Mouse (Mus musculus) left cerebral cortex, adult 18-20 months (tissue): ENCODE results near the gene Snrnp27. TPM values are rescaled to one million over a fixed set of nuclear protein-coding genes. Genes with fewer than 3 reads are reported as not detected.

Experiments used
- DNase-seq, 2 experiments: peaks; one replicate each; pipeline ENCODE4 v3.0.0; 2021 to 2022; ENCODE audit warnings: low spot score in 2 of 2, mixed read lengths in 1 of 2
- total RNA-seq, 2 experiments: library from RNA; stranded (reverse); gene quantifications; 2 replicates each; pipeline ENCODE4 v1.2.3; 2021

The Snrnp27 gene
- total RNA-seq, 2 experiments from 2014 or later = 56.8 to 62.2 TPM

DNA sequence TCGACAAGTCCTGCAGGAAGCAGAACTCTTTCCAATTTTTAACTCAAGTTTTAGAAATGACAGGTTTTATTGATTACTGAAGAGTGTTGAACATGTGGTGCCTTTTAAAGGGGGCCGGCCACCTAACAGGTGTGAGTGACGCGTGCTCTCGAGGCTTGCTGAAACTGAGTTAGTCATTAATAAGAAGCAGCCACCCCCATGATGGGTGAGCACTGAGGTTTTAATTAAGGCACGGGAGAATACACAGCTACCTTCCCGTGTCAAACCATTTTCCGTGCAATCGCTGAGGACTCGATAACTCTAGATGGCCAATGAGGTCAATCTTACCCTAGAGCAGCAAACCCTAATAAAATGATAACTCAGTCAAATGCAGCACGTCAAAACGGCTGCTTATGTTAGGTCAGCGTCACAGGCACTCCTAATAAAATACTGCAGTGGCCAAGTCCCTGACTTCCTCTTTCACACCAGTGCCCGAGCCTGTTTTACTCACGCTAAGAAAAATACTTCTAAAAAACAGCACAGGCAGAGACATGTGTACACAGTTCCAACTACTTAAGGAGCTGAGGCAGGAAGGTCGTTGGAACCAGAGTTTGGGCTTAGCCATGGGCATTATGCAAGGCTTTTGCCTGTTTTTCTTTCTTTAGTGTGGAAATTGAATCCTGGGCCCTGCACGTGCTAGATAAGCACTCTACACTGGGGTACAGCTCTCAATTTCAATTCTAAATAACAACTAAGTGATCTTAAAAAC, 18.6 kb downstream of the Snrnp27 start:
- no peak for DNase-seq

DNA sequence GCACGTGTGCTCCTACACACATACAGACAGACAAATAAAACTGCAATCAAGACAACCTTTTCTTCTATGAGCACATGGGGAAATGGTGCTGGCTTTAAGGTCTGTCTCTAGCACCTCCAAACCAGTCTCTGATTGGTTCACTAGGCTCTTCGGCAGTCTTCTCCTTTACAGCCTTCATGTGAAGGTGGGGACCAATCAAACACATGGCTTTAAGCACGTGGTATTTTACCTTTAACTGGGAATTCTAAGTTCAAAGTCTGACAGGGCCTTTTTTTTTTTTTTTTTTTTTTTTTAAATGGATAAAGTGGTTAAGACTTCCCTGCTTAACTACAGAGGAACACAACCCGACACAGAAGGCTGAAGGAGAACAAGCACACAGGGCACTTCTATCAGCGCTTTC, 19.2 kb downstream of the Snrnp27 start:
- DNase-seq = no peak

GRCm38 (mm10) chr6:86660161-86660877, 24.0 kb downstream of the Snrnp27 start:
- DNase-seq = no peak

- no peak for DNase-seq
Observed at GRCm38 (mm10) chr6:86658501-86658900, 25.8 kb downstream of the Snrnp27 start.

DNA sequence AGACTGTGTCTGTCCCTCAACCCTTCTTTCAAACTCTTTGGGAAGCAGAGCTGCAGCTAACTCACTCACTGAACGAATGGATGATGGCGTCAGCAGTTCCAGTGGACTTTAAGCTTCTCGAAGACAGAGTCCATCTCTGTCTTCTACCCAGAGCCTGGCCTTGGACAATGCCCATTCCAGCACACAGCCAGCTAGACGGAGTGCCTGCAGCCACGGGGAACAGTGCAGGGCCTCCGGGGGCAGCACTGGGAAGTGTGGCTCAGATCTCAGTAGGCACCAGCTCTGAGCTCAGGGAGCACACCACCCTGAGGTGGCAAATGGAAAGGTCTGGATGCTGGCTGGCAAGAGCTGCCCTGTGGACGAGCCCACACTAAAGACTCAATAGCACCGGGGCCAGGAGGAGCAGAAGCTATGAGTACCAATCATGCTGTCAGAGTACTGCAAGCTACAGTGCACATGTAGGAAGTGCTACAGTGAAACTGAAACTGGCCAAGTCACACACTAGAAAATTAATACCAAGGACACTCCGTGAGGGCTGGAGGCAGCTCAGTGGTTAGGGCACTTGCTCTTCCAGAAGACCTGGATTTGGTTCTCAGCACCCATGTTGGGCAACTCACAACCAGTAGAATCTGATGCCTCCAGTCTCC, 29.9 kb downstream of the Snrnp27 start:
- no peak for DNase-seq

DNA sequence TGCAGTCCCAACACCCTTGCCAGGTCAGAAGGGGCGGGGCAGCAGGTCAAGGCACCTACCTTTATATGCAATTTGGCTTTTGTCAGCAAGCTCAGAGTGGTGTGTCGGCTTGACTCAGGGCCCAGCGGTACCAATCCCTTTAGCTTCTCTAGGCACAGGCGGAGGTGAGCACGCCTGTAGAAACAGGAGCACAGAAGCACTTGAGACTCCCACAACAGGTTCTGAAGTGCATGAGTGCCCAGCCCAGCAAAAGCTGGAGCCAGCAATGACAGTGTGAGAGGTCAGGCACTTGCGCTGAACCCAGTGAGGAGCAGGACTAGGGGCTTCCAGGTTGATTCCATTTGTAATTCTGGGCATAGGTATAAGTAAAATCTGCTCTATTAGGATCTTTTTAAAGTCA, 31.3 kb downstream of the Snrnp27 start:
- DNase-seq = no peak

DNA sequence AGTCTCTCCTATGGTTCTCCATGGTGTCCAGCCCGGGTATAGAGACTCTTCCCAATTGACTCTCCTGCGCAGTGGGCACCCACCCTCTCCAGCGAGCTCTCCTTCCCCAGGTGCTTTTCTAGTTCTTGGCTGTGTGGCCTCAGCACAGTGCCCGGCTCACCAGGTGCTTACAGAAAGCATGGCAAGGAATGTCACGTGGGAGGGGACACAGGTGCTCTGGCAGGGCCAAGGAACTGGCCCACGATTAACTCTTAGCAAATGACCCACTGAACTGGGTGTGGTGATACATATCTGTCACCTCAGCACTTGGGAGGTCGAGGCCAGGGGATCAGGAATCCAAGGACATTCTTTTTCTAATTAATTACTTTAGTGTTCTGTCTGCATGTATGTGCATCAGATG, 38.2 kb downstream of the Snrnp27 start:
- DNase-seq = no peak

GRCm38 (mm10) chr6:86645551-86645950, 38.8 kb downstream of the Snrnp27 start:
- no peak for DNase-seq

GRCm38 (mm10) chr6:86644775-86645400, 39.4 kb downstream of the Snrnp27 start:
- no peak for DNase-seq

- DNase-seq = no peak
Observed at GRCm38 (mm10) chr6:86641716-86642115, 42.6 kb downstream of the Snrnp27 start.

GRCm38 (mm10) chr6:86640776-86641175, 43.5 kb downstream of the Snrnp27 start:
- DNase-seq = no peak

- no peak for DNase-seq
Observed at GRCm38 (mm10) chr6:86640161-86640560, 44.2 kb downstream of the Snrnp27 start.

GRCm38 (mm10) chr6:86639180-86640160, 44.9 kb downstream of the Snrnp27 start:
- DNase-seq = no peak

DNA sequence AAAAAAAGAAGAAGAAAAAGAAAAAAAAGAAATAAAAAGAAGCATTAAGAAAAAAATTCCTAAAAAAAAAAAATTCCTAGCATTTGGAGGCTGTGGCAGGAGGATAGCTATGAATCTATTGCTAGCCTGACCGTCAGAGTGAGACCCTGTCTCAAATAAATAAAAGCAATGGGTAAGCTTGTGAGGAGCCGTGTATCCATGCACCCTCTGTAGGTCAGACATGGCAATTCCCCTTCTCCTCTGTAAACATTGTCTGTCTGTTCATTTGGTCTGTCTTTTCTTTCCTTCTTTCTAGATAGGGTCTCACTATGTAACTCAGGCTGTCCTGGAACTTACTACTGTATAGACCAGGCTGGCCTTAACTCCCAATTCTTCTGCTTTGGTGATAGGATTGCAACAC, 45.9 kb downstream of the Snrnp27 start:
- DNase-seq = no peak

DNA sequence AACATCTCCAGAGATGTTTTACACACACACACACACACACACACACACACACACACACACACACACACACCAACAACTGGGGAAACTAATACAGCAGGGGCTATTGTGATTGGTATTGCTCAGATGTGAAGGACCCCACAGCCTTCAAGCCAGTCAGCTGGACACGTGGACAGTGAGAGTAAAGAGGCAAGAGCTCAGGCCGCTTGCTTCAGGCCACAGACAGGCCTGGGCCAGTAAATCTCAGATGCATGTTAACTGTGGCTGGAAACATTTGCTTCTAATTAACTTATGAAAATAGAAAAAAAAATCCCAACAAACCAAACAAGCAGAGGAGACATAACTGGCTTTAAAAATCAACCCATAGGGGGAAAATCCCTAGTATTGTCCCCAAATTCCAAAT, 46.5 kb downstream of the Snrnp27 start:
- DNase-seq = no peak

DNA sequence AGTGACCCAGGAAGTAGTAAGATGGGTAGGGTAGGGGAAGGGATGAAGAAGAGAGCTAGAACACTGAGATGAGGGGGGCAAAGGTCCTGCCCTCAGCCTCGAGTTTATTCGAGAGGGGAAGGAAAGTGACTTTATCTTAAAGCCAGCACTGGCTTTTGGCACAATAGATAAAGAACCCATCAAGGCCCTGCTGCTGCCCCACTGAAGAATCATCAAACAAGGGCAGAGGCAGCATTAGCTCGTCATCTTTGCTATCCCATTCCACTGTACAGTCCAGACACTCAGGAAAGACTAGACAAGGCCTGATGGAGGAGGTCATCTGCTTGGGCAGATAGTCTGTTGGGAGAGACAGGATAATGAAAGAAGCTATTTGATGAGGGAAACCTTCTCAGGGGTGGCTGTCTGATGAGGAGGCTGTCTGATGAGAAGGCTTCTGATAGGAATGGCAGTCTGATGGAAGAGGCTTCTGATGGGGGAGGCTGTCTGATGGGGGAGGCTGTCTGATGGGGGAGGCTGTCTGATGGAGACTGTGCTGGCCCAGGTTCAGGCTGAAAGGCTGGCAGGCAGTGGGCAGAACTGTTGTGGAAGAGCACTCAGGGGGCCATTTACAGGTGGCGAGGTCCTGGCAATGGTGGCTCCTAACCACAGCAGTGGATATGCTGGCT, 47.0 kb downstream of the Snrnp27 start:
- DNase-seq = no peak

DNA sequence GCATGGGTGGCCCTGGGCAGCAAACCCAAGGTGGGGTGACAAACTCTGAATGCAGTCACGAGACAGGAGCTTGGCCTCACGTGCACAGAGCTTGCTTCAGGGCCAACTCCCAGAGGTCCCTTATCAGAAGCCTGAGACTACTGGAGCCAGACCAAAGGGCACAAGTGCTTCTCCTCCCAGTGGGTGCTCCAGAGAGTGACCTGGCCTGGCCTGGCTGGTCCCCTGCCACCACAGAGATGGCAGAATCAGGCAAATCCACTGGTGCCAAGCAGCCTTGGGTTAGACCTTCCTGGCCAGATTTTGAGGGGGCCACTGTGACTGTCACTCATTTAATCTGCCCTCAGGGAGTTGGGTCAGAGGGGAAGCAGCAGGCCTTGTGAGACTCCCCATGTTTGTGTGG, 47.8 kb downstream of the Snrnp27 start:
- DNase-seq = no peak

DNA sequence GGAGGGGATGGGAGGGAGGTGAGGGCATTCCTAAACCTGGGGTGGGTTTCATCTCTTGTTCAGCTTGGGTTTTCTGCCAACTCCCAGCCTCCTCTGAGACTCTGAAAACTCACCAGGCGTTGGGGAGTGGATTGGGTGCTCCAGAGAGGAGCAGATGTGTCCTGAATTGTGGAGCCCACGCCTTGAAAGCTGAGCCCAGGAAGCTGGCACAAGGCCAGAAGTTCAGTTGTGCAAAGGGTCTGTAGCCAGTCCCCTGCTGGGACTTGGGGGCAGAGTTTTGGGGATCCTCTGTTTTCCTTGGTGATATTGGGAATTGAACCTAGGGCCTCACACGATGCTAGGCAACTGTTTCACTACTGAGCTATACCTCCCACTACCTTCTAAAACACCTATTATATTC, 54.2 kb downstream of the Snrnp27 start:
- DNase-seq = no peak

- DNase-seq = no peak
Observed at GRCm38 (mm10) chr6:86627946-86628345, 56.4 kb downstream of the Snrnp27 start, which contains the start of gene Asprv1. TSS of gene Asprv1 (plus strand) at chr6:86628164.
